Mouse (Mus musculus) central nervous system, embryonic 18 days (tissue): ENCODE measurements around the gene Sars. TPM values are rescaled to one million over a fixed set of nuclear protein-coding genes. Genes with fewer than 3 reads are reported as not detected.

Experiments
- polyA plus RNA-seq: library from polyadenylated mRNA; depleted of rRNA; stranded (reverse); fragments of >200 nt; gene quantifications from 2 replicates; pipeline ENCODE4 v1.2.3, GENCODE M21; 2012; rRNA removed

Gene Sars
- polyA plus RNA-seq = 165 and 175 TPM in 2 replicates

GRCm38 (mm10) chr3:108444698-108445365, at the start of gene Sars:
Sars (minus strand) TSS chr3:108445209.

GRCm38 (mm10) chr3:108414857-108415830, 29.9 kb downstream of the Sars start, which contains the start of gene Celsr2:
Celsr2 (minus strand) TSS chr3:108415552.

GRCm38 (mm10) chr3:108383485-108384354, 61.3 kb downstream of the Sars start, which contains the start of gene Psrc1:
Psrc1 (plus strand) TSS chr3:108383839.

Other genes with a start within 250 kb of the Sars start
- 6.6 and 6.9 TPM in 2 replicates for gene Cyb561d1, start 244.0 kb downstream of the Sars start, polyA plus RNA-seq
- gene Atxn7l2, start 234.3 kb downstream of the Sars start, polyA plus RNA-seq = 36.4 and 37.2 TPM in 2 replicates
- gene Sypl2, start 218.6 kb downstream of the Sars start, polyA plus RNA-seq = 1.0 and 2.5 TPM in 2 replicates
- 166 and 175 TPM in 2 replicates for gene Psma5, start 188.3 kb downstream of the Sars start, polyA plus RNA-seq
- 61.8 and 62.0 TPM in 2 replicates for gene Sort1, start 161.1 kb downstream of the Sars start, polyA plus RNA-seq
- 0.05 and 0.08 TPM in 2 replicates for gene Mybphl, start 80.3 kb downstream of the Sars start, polyA plus RNA-seq
- gene Psrc1, start 61.4 kb downstream of the Sars start, polyA plus RNA-seq = 18.1 and 19.3 TPM in 2 replicates
- gene Celsr2, start 29.7 kb downstream of the Sars start, polyA plus RNA-seq = 35.7 and 42.0 TPM in 2 replicates
- gene 1700013F07Rik, start 88.9 kb upstream of the Sars start, polyA plus RNA-seq = 3.2 and 4.1 TPM in 2 replicates
- gene 5330417C22Rik, start 91.3 kb upstream of the Sars start, polyA plus RNA-seq = 9.7 and 11.6 TPM in 2 replicates
- 12.4 and 13.0 TPM in 2 replicates for gene Tmem167b, start 117.3 kb upstream of the Sars start, polyA plus RNA-seq
- gene Taf13, start 126.5 kb upstream of the Sars start, polyA plus RNA-seq = 28.7 and 34.1 TPM in 2 replicates
- 123 and 124 TPM in 2 replicates for gene Wdr47, start 146.1 kb upstream of the Sars start, polyA plus RNA-seq
- gene Clcc1, start 208.7 kb upstream of the Sars start, polyA plus RNA-seq = 39.5 and 42.9 TPM in 2 replicates